Mouse (Mus musculus) forebrain, embryonic 14.5 days (tissue): ENCODE measurements around the gene Marveld2. TPM values are rescaled to one million over a fixed set of nuclear protein-coding genes. Genes with fewer than 3 reads are reported as not detected.

ENCODE experiments used
- ATAC-seq: fragments of 200-750 bp; cut with Nextera tagmentation; 2 replicates; pipeline ENCODE4 v1.8.0; 2017; ENCODE audit warnings: mild to moderate bottlenecking, moderate library complexity
- DNase-seq: peaks from one replicate; pipeline ENCODE4 v3.0.0-alpha.2; 2015; ENCODE audit warnings: low spot score
- H3K27ac ChIP-seq: fragments of 300-500 bp; sonication (generic); 2 replicates; pipeline ENCODE4 v1.5.1; 2014; ENCODE audit warnings: low read depth, mild to moderate bottlenecking, control low read depth, low read length, moderate library complexity
- H3K27me3 ChIP-seq: fragments of 300-500 bp; sonication (generic); replicated peaks from 2 replicates; pipeline ENCODE4 v1.6.1; 2014; ENCODE audit warnings: low read length, control low read depth, mixed read lengths; ENCODE audit not compliant: control insufficient read depth, insufficient read depth
- H3K36me3 ChIP-seq: fragments of 300-500 bp; sonication (generic); 2 replicates; pipeline ENCODE4 v1.6.1; 2014; ENCODE audit warnings: low read length, control low read depth; ENCODE audit not compliant: control insufficient read depth, insufficient read depth
- H3K4me1 ChIP-seq: fragments of 300-500 bp; sonication (generic); 2 replicates; pipeline ENCODE4 v1.6.1; 2014; ENCODE audit warnings: antibody characterized with exemption, low read length, control low read depth; ENCODE audit not compliant: control insufficient read depth, insufficient read depth
- H3K4me2 ChIP-seq: fragments of 300-500 bp; sonication (generic); 2 replicates; pipeline ENCODE4 v1.6.1; 2014; ENCODE audit warnings: mild to moderate bottlenecking, control low read depth, low read length
- H3K4me3 ChIP-seq: fragments of 300-500 bp; sonication (generic); 2 replicates; pipeline ENCODE4 v1.5.1; 2014; ENCODE audit warnings: low read depth, low read length, control low read depth
- H3K9ac ChIP-seq: fragments of 300-500 bp; sonication (generic); 2 replicates; pipeline ENCODE4 v1.6.1; 2014; ENCODE audit warnings: mild to moderate bottlenecking, low read length, control low read depth, moderate library complexity
- H3K9me3 ChIP-seq: fragments of 300-500 bp; sonication (generic); replicated peaks from 2 replicates; pipeline ENCODE4 v1.6.1; 2016; ENCODE audit warnings: low read length, control low read depth, mixed read lengths; ENCODE audit not compliant: control insufficient read depth
- WGBS: fragments of 180-500 bp; shearing (Covaris S2); extraction: QIAGEN DNeasy Blood & Tissue Kit; methylation state at CpG from one replicate; pipeline ENCODE4 v1.1.7; 2014; 5-methylcytosine and 5-hydroxymethylcytosine counted together
- polyA plus RNA-seq: library from polyadenylated mRNA; unstranded; fragments of >200 nt; fragmentation: Nextera tagmentation; extraction: Ambion mirVana; gene quantifications from 2 replicates; pipeline ENCODE4 v1.2.1, GENCODE M21; 2014

Marveld2 gene
- polyA plus RNA-seq, 1 experiment from 2014 or later: 1.8 TPM

- H3K9me3 ChIP-seq: no peaks in the 10 kb centered on the region
- H3K4me1 ChIP-seq: no peaks in the 10 kb centered on the region
- no peaks in the 10 kb centered on the region for H3K36me3 ChIP-seq
- no peak overlapping the region for H3K27ac ChIP-seq
- H3K9ac ChIP-seq: no peak overlapping the region
- DNase-seq (no peak), ATAC-seq (no peak)
- H3K4me2 ChIP-seq: no peak overlapping the region
- no peak overlapping the region for H3K4me3 ChIP-seq
- peaks cover 16% of the 10 kb centered on the region for H3K27me3 ChIP-seq
- 60% methylated on average over 4 of the region's 4 CpGs for WGBS
These were observed 59.8 kb downstream of the Marveld2 start for GRCm38 (mm10) chr13:100557011-100557410.

DNA sequence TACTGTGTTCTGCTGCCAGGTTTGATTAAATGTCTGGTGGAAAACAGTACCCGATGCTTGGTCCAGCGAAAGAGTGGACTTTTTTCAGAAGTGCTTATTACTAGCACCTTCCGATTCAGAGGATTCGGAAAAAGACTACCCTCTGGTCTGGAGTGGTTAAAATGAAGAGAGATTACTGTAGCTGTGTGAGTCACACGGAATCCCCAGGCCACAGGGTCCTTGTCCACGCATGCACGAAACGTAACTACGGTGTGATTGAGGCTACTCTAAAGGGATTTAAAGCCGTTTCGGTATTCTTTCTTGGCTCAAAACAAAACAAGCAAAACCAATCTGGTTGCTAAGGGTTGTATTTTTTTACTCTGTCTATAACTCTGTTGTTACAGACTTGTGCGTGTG is 63.7 kb downstream of the Marveld2 start:
- DNase-seq: no peak
- Histone ChIP-seq H3K27me3 (peaks cover 39% of the 10 kb centered on the region), H3K36me3 (no peaks in the 10 kb centered on the region), H3K27ac (no peak overlapping the region), H3K4me3 (peak overlapping the region; percentile 54), H3K9me3 (no peaks in the 10 kb centered on the region), H3K4me1 (no peaks in the 10 kb centered on the region), H3K9ac (no peak overlapping the region), H3K4me2 (peak overlapping the region; percentile 97)
- WGBS: 2% methylated on average over 12 of the region's 12 CpGs
- ATAC-seq: no peak

- H3K4me3 ChIP-seq: peak within 1 kb of the TSS; percentile 54
- no peaks in the 10 kb centered on the region for H3K4me1 ChIP-seq
- no peak within 1 kb of the TSS for H3K27ac ChIP-seq
- peak; percentile 71 for ATAC-seq
- peak within 1 kb of the TSS; percentile 55 for H3K9ac ChIP-seq
- peak within 1 kb of the TSS; percentile 97 for H3K4me2 ChIP-seq
- DNase-seq: peak; percentile 36
- no peaks in the 10 kb centered on the region for H3K9me3 ChIP-seq
- no peaks in the 10 kb centered on the region for H3K36me3 ChIP-seq
- under 1% methylated on average over 44 of the region's 45 CpGs for WGBS
- H3K27me3 ChIP-seq: peaks cover 39% of the 10 kb centered on the region
These were observed 64.3 kb downstream of the Marveld2 start, which contains the start of gene Ocln for GRCm38 (mm10) chr13:100552369-100553041. Gene Ocln, minus strand, starts transcription at chr13:100552718.

DNA sequence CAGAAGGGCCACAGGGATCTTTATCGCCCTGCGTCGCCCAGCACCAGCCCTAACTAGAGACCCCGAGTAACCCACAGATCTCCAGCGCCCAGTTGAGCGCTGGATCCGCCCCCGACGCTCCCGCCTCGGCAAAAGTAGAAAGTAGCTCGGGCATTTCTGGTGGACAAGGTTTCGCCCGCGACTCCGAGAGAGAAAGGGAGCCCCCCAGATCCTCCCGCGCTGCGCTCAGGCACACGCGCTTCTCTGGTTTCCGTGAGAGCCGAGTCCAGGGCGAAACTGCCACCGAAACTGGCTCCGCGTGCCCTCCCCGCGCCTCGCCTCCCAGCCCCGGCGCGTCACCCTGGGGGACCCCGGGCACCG is 64.8 kb downstream of the Marveld2 start:
- peak overlapping the region; percentile 54 for H3K4me3 ChIP-seq
- H3K9ac ChIP-seq: peak overlapping the region; percentile 55
- no peaks in the 10 kb centered on the region for H3K36me3 ChIP-seq
- ATAC-seq: peak; percentile 50
- no peak for DNase-seq
- no peaks in the 10 kb centered on the region for H3K9me3 ChIP-seq
- H3K27me3 ChIP-seq: peaks cover 39% of the 10 kb centered on the region
- peak overlapping the region; percentile 97 for H3K4me2 ChIP-seq
- no peak overlapping the region for H3K27ac ChIP-seq
- WGBS: under 1% methylated on average over 35 of the region's 35 CpGs
- H3K4me1 ChIP-seq: no peaks in the 10 kb centered on the region

GRCm38 (mm10) chr13:100551371-100552008 is 65.3 kb downstream of the Marveld2 start:
- H3K9me3 ChIP-seq: no peaks in the 10 kb centered on the region
- H3K4me2 ChIP-seq: peak overlapping the region; percentile 97
- no peaks in the 10 kb centered on the region for H3K36me3 ChIP-seq
- peaks cover 39% of the 10 kb centered on the region for H3K27me3 ChIP-seq
- WGBS: under 1% methylated on average over 41 of the region's 41 CpGs
- peak overlapping the region; percentile 55 for H3K9ac ChIP-seq
- ATAC-seq (no peak), DNase-seq (no peak)
- H3K4me3 ChIP-seq: peak overlapping the region; percentile 54
- H3K4me1 ChIP-seq: no peaks in the 10 kb centered on the region
- H3K27ac ChIP-seq: no peak overlapping the region

DNA sequence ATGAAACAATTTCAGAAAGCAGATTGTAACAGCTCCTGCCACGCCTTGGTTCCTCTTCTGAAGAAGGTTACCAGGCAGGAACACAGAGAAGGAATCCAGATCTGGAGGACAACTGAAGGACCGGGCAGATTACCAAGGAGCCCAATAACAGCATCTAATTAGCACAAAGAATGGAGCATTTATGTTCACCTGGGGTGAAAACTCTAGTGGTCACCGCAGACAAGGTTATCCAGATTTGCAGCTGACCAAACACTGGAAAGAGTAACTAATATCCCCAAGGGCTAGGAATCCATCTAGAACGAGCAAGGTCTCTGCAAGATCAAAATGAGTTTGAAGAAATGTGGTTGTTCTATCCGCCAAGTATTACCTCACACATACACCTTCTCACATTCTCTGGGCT is 69.5 kb downstream of the Marveld2 start:
- WGBS: 82% methylated on average over 5 of the region's 5 CpGs
- ATAC-seq: no peak
- peaks cover 26% of the 10 kb centered on the region for H3K27me3 ChIP-seq
- H3K9me3 ChIP-seq: no peaks in the 10 kb centered on the region
- H3K9ac ChIP-seq: no peak overlapping the region
- no peak for DNase-seq
- no peaks in the 10 kb centered on the region for H3K36me3 ChIP-seq
- no peak overlapping the region for H3K4me3 ChIP-seq
- H3K27ac ChIP-seq: no peak overlapping the region
- H3K4me1 ChIP-seq: no peaks in the 10 kb centered on the region
- no peak overlapping the region for H3K4me2 ChIP-seq

Other genes with a start within 250 kb of the Marveld2 start
- not detected in 2 replicates for gene Naip1, start 164.1 kb downstream of the Marveld2 start, polyA plus RNA-seq
- gene Gtf2h2, start 124.4 kb downstream of the Marveld2 start, polyA plus RNA-seq: 63.0 and 64.8 TPM in 2 replicates
- gene Ocln, start 64.3 kb downstream of the Marveld2 start, polyA plus RNA-seq: 5.6 and 10.5 TPM in 2 replicates
- gene Ak6, start 34.0 kb upstream of the Marveld2 start, polyA plus RNA-seq: 380 and 419 TPM in 2 replicates
- gene Rad17, start 34.1 kb upstream of the Marveld2 start, polyA plus RNA-seq: 24.0 and 25.4 TPM in 2 replicates
- gene Taf9, start 34.6 kb upstream of the Marveld2 start, polyA plus RNA-seq: 23.4 and 29.8 TPM in 2 replicates
- 1.2 and 1.4 TPM in 2 replicates for gene Ccdc125, start 52.7 kb upstream of the Marveld2 start, polyA plus RNA-seq
- gene Cdk7, start 114.0 kb upstream of the Marveld2 start, polyA plus RNA-seq: 53.5 and 54.6 TPM in 2 replicates
- gene Mrps36, start 127.7 kb upstream of the Marveld2 start, polyA plus RNA-seq: 112 and 125 TPM in 2 replicates
- gene Cenph, start 158.9 kb upstream of the Marveld2 start, polyA plus RNA-seq: 16.5 and 20.4 TPM in 2 replicates
- 164 and 215 TPM in 2 replicates for gene Ccnb1, start 169.6 kb upstream of the Marveld2 start, polyA plus RNA-seq
- gene Slc30a5, start 216.5 kb upstream of the Marveld2 start, polyA plus RNA-seq: 35.8 and 39.4 TPM in 2 replicates